Mouse (Mus musculus): ENCODE results near the gene Mex3b. TPM values are rescaled to one million over a fixed set of nuclear protein-coding genes. Genes with fewer than 3 reads are reported as not detected.
A peak's percentile ranks its signal among the peaks of the same experiment; 100 is the strongest.

Mex3b gene
- 17.7 and 21.3 TPM in 2 replicates for polyA plus RNA-seq (2015; fragmentation: Nextera tagmentation; extraction: Ambion mirVana)

GRCm38 (mm10) chr7:82867271-82868121, at the start of gene Mex3b:
Mex3b (plus strand) TSS chr7:82867333.
- peak; percentile 0; the same call in 1 of the 2 replicates for ATAC-seq (ENCODE audit: low FRiP score)
- Histone ChIP-seq H3K36me3 (0 out of 2 replicates have a peak, but pooled peaks cover 3% of the 10 kb centered on the region), H3K9ac (replicated peaks) (peak within 1 kb of the TSS; percentile 100), H3K9me3 (replicated peaks) (no peaks in the 10 kb centered on the region), H3K4me3 (replicated peaks) (peak within 1 kb of the TSS; percentile 91), H3K4me1 (peaks cover 29% of the 10 kb centered on the region), H3K4me2 (peak within 1 kb of the TSS; percentile 83), H3K27ac (replicated peaks) (peak within 1 kb of the TSS; percentile 100), H3K27me3 (replicated peaks) (no peaks in the 10 kb centered on the region)
- under 1% methylated on average over 62 of the region's 87 CpGs for WGBS

- no peaks in the 10 kb centered on the region for H3K4me1 ChIP-seq
- H3K27me3 ChIP-seq (replicated peaks) = no peaks in the 10 kb centered on the region
- no peak for ATAC-seq (ENCODE audit: low FRiP score)
- H3K9me3 ChIP-seq (replicated peaks) = no peaks in the 10 kb centered on the region
- H3K4me2 ChIP-seq = no peak overlapping the region
- no peak overlapping the region for H3K27ac ChIP-seq (replicated peaks)
- H3K9ac ChIP-seq (replicated peaks) = no peak overlapping the region; the same call in 1 of the 2 replicates
- H3K4me3 ChIP-seq (replicated peaks) = no peak overlapping the region
- 90% methylated on average over 7 of the region's 7 CpGs for WGBS
- H3K36me3 ChIP-seq = no peaks in the 10 kb centered on the region
Observed at GRCm38 (mm10) chr7:82819541-82819940, 47.6 kb upstream of the Mex3b start.

- no peaks in the 10 kb centered on the region for H3K36me3 ChIP-seq
- H3K9ac ChIP-seq (replicated peaks) = no peak overlapping the region
- no peaks in the 10 kb centered on the region for H3K4me1 ChIP-seq
- ATAC-seq (ENCODE audit: low FRiP score) = no peak
- no peaks in the 10 kb centered on the region for H3K9me3 ChIP-seq (replicated peaks)
- 82% methylated on average over 4 of the region's 4 CpGs for WGBS
- no peak overlapping the region for H3K4me3 ChIP-seq (replicated peaks)
- H3K27me3 ChIP-seq (replicated peaks) = no peaks in the 10 kb centered on the region
- no peak overlapping the region for H3K4me2 ChIP-seq
- no peak overlapping the region for H3K27ac ChIP-seq (replicated peaks)
Observed at GRCm38 (mm10) chr7:82820661-82821060, 46.5 kb upstream of the Mex3b start.

GRCm38 (mm10) chr7:82821501-82821900, 45.6 kb upstream of the Mex3b start:
- Histone ChIP-seq H3K27me3 (replicated peaks) (no peaks in the 10 kb centered on the region), H3K27ac (replicated peaks) (no peak overlapping the region), H3K4me1 (no peaks in the 10 kb centered on the region), H3K9ac (replicated peaks) (no peak overlapping the region), H3K4me2 (no peak overlapping the region), H3K36me3 (no peaks in the 10 kb centered on the region), H3K9me3 (replicated peaks) (no peaks in the 10 kb centered on the region), H3K4me3 (replicated peaks) (no peak overlapping the region)
- WGBS = 61% methylated on average over 3 of the region's 3 CpGs
- no peak for ATAC-seq (ENCODE audit: low FRiP score)

- WGBS = 73% methylated on average over 1 of the region's 1 CpGs
- H3K36me3 ChIP-seq = no peaks in the 10 kb centered on the region
- no peak overlapping the region for H3K27ac ChIP-seq (replicated peaks)
- no peak overlapping the region for H3K4me2 ChIP-seq
- no peaks in the 10 kb centered on the region for H3K27me3 ChIP-seq (replicated peaks)
- ATAC-seq (ENCODE audit: low FRiP score) = no peak
- H3K9ac ChIP-seq (replicated peaks) = no peak overlapping the region
- no peaks in the 10 kb centered on the region for H3K4me1 ChIP-seq
- H3K4me3 ChIP-seq (replicated peaks) = no peak overlapping the region
- H3K9me3 ChIP-seq (replicated peaks) = no peaks in the 10 kb centered on the region
Observed at GRCm38 (mm10) chr7:82822528-82822927, 44.6 kb upstream of the Mex3b start.

GRCm38 (mm10) chr7:82828193-82828592, 38.9 kb upstream of the Mex3b start:
- H3K9ac ChIP-seq (replicated peaks) = no peak overlapping the region
- no peak overlapping the region for H3K4me3 ChIP-seq (replicated peaks)
- ATAC-seq (ENCODE audit: low FRiP score) = no peak
- WGBS = 79% methylated on average over 2 of the region's 2 CpGs
- no peaks in the 10 kb centered on the region for H3K9me3 ChIP-seq (replicated peaks)
- no peak overlapping the region for H3K27ac ChIP-seq (replicated peaks)
- no peaks in the 10 kb centered on the region for H3K36me3 ChIP-seq
- no peaks in the 10 kb centered on the region for H3K27me3 ChIP-seq (replicated peaks)
- no peaks in the 10 kb centered on the region for H3K4me1 ChIP-seq
- no peak overlapping the region for H3K4me2 ChIP-seq

GRCm38 (mm10) chr7:82829516-82829915, 37.6 kb upstream of the Mex3b start:
- 77% methylated on average over 3 of the region's 3 CpGs for WGBS

GRCm38 (mm10) chr7:82834471-82834870, 32.7 kb upstream of the Mex3b start:
- peaks cover 10% of the 10 kb centered on the region for H3K4me1 ChIP-seq
- no peaks in the 10 kb centered on the region for H3K27me3 ChIP-seq (replicated peaks)
- 84% methylated on average over 4 of the region's 4 CpGs for WGBS
- no peak overlapping the region for H3K27ac ChIP-seq (replicated peaks)
- H3K4me3 ChIP-seq (replicated peaks) = no peak overlapping the region
- H3K9ac ChIP-seq (replicated peaks) = no peak overlapping the region
- no peaks in the 10 kb centered on the region for H3K36me3 ChIP-seq
- H3K9me3 ChIP-seq (replicated peaks) = no peaks in the 10 kb centered on the region
- no peak overlapping the region for H3K4me2 ChIP-seq
- ATAC-seq (ENCODE audit: low FRiP score) = no peak

More at GRCm38 (mm10) chr7:82829516-82829915, 37.6 kb upstream of the Mex3b start:
- Histone ChIP-seq H3K27ac (replicated peaks) (no peak overlapping the region), H3K4me1 (no peaks in the 10 kb centered on the region), H3K4me3 (replicated peaks) (no peak overlapping the region), H3K9me3 (replicated peaks) (no peaks in the 10 kb centered on the region), H3K4me2 (no peak overlapping the region), H3K27me3 (replicated peaks) (no peaks in the 10 kb centered on the region), H3K9ac (replicated peaks) (no peak overlapping the region), H3K36me3 (no peaks in the 10 kb centered on the region)
- no peak for ATAC-seq (ENCODE audit: low FRiP score)

GRCm38 (mm10) chr7:82838414-82838813, 28.7 kb upstream of the Mex3b start:
- no peak overlapping the region for H3K4me3 ChIP-seq (replicated peaks)
- H3K27ac ChIP-seq (replicated peaks) = no peak overlapping the region
- ATAC-seq (ENCODE audit: low FRiP score) = no peak
- WGBS = 29% methylated on average over 1 of the region's 1 CpGs
- H3K9ac ChIP-seq (replicated peaks) = no peak overlapping the region
- no peaks in the 10 kb centered on the region for H3K27me3 ChIP-seq (replicated peaks)
- no peaks in the 10 kb centered on the region for H3K36me3 ChIP-seq
- H3K4me2 ChIP-seq = no peak overlapping the region
- H3K9me3 ChIP-seq (replicated peaks) = no peaks in the 10 kb centered on the region
- peaks cover 21% of the 10 kb centered on the region for H3K4me1 ChIP-seq

- Histone ChIP-seq H3K9ac (replicated peaks) (no peak overlapping the region), H3K4me3 (replicated peaks) (no peak overlapping the region), H3K27ac (replicated peaks) (no peak overlapping the region), H3K4me2 (no peak overlapping the region), H3K27me3 (replicated peaks) (no peaks in the 10 kb centered on the region), H3K9me3 (replicated peaks) (no peaks in the 10 kb centered on the region), H3K4me1 (peaks cover 21% of the 10 kb centered on the region), H3K36me3 (no peaks in the 10 kb centered on the region)
- 37% methylated on average over 11 of the region's 11 CpGs for WGBS
- no peak for ATAC-seq (ENCODE audit: low FRiP score)
Observed at GRCm38 (mm10) chr7:82838965-82839675, 28.0 kb upstream of the Mex3b start.

GRCm38 (mm10) chr7:82842222-82842920, 24.8 kb upstream of the Mex3b start:
- WGBS = 33% methylated on average over 10 of the region's 10 CpGs
- no peak for ATAC-seq (ENCODE audit: low FRiP score)
- H3K27me3 ChIP-seq (replicated peaks) = no peaks in the 10 kb centered on the region
- H3K4me2 ChIP-seq = peak overlapping the region; percentile 13; the same call in 1 of the 2 replicates
- H3K9me3 ChIP-seq (replicated peaks) = no peaks in the 10 kb centered on the region
- H3K27ac ChIP-seq (replicated peaks) = no peak overlapping the region
- no peaks in the 10 kb centered on the region for H3K36me3 ChIP-seq
- no peak overlapping the region for H3K4me3 ChIP-seq (replicated peaks)
- H3K9ac ChIP-seq (replicated peaks) = no peak overlapping the region
- H3K4me1 ChIP-seq = peaks cover 21% of the 10 kb centered on the region

Data from neural tube, embryonic 15.5 days (tissue).